Mouse (Mus musculus): Measurements from ENCODE around the gene Akap6. TPM values are rescaled to one million over a fixed set of nuclear protein-coding genes. Genes with fewer than 3 reads are reported as not detected.

The Akap6 gene
- 0.05 TPM in 2 replicates for total RNA-seq (2017)

- no peak for ATAC-seq (replicated peaks; ENCODE audit: low read depth, poor library complexity, severe bottlenecking)
Measured at GRCm38 (mm10) chr12:52699146-52699545, at the start of gene Akap6. Gene Akap6, plus strand, starts transcription at chr12:52699383.

GRCm38 (mm10) chr12:52662907-52663790, 36.0 kb upstream of the Akap6 start:
- no peak for ATAC-seq (replicated peaks; ENCODE audit: low read depth, poor library complexity, severe bottlenecking)

- ATAC-seq (replicated peaks; ENCODE audit: low read depth, poor library complexity, severe bottlenecking) = no peak
Measured at GRCm38 (mm10) chr12:52664944-52665343, 34.2 kb upstream of the Akap6 start.

- no peak for ATAC-seq (replicated peaks; ENCODE audit: low read depth, poor library complexity, severe bottlenecking)
Measured at GRCm38 (mm10) chr12:52671436-52671835, 27.7 kb upstream of the Akap6 start.

- ATAC-seq (replicated peaks; ENCODE audit: low read depth, poor library complexity, severe bottlenecking) = no peak
Measured at GRCm38 (mm10) chr12:52671943-52672342, 27.2 kb upstream of the Akap6 start.

- no peak for ATAC-seq (replicated peaks; ENCODE audit: low read depth, poor library complexity, severe bottlenecking)
Measured at GRCm38 (mm10) chr12:52673361-52673960, 25.7 kb upstream of the Akap6 start.

GRCm38 (mm10) chr12:52675010-52675409, 24.2 kb upstream of the Akap6 start:
- ATAC-seq (replicated peaks; ENCODE audit: low read depth, poor library complexity, severe bottlenecking) = no peak

GRCm38 (mm10) chr12:52687355-52687754, 11.8 kb upstream of the Akap6 start:
- ATAC-seq (replicated peaks; ENCODE audit: low read depth, poor library complexity, severe bottlenecking) = peak; percentile 33

- no peak for ATAC-seq (replicated peaks; ENCODE audit: low read depth, poor library complexity, severe bottlenecking)
Measured at GRCm38 (mm10) chr12:52688712-52689111, 10.5 kb upstream of the Akap6 start.

GRCm38 (mm10) chr12:52691552-52691951, 7.6 kb upstream of the Akap6 start:
- no peak for ATAC-seq (replicated peaks; ENCODE audit: low read depth, poor library complexity, severe bottlenecking)

GRCm38 (mm10) chr12:52692290-52692974, 6.8 kb upstream of the Akap6 start:
- ATAC-seq (replicated peaks; ENCODE audit: low read depth, poor library complexity, severe bottlenecking) = peak; percentile 91

GRCm38 (mm10) chr12:52697407-52698109, 1.6 kb upstream of the Akap6 start:
- ATAC-seq (replicated peaks; ENCODE audit: low read depth, poor library complexity, severe bottlenecking) = no peak; the same call in 1 of the 2 replicates

- no peak for ATAC-seq (replicated peaks; ENCODE audit: low read depth, poor library complexity, severe bottlenecking)
Measured at GRCm38 (mm10) chr12:52698276-52698930, 780 bp upstream of the Akap6 start.

- ATAC-seq (replicated peaks; ENCODE audit: low read depth, poor library complexity, severe bottlenecking) = no peak
Measured at GRCm38 (mm10) chr12:52699961-52700696, 946 bp downstream of the Akap6 start.

- no peak; the same call in 1 of the 2 replicates for ATAC-seq (replicated peaks; ENCODE audit: low read depth, poor library complexity, severe bottlenecking)
Measured at GRCm38 (mm10) chr12:52700697-52701191, 1.6 kb downstream of the Akap6 start.

GRCm38 (mm10) chr12:52701201-52701641, 2.0 kb downstream of the Akap6 start:
- ATAC-seq (replicated peaks; ENCODE audit: low read depth, poor library complexity, severe bottlenecking) = peak; percentile 90

GRCm38 (mm10) chr12:52702368-52702967, 3.3 kb downstream of the Akap6 start:
- ATAC-seq (replicated peaks; ENCODE audit: low read depth, poor library complexity, severe bottlenecking) = no peak

- ATAC-seq (replicated peaks; ENCODE audit: low read depth, poor library complexity, severe bottlenecking) = no peak
Measured at GRCm38 (mm10) chr12:52704081-52704480, 4.9 kb downstream of the Akap6 start.

Measured in common myeloid progenitor, adult 5-6 weeks (primary cell).